Mouse (Mus musculus) heart, adult 2 months (tissue): ENCODE data around the gene Fam189a1.

Source experiments
- CTCF ChIP-seq: fragments of 200-600 bp; IDR thresholded peaks from 2 replicates; pipeline ENCODE4 v1.8.1; 2022; ENCODE audit warnings: antibody characterized with exemption, mild to moderate bottlenecking, moderate library complexity
- EP300 ChIP-seq: fragments of 200-500 bp; IDR thresholded peaks from 2 replicates; pipeline ENCODE4 v1.6.1; 2011; ENCODE audit warnings: low read depth, low read length, control low read depth; ENCODE audit not compliant: insufficient read depth
- POLR2A ChIP-seq: fragments of 200-500 bp; IDR thresholded peaks from 2 replicates; pipeline ENCODE4 v1.6.1; 2011; ENCODE audit warnings: mild to moderate bottlenecking, low read depth, low read length, control low read depth; ENCODE audit not compliant: insufficient read depth

DNA sequence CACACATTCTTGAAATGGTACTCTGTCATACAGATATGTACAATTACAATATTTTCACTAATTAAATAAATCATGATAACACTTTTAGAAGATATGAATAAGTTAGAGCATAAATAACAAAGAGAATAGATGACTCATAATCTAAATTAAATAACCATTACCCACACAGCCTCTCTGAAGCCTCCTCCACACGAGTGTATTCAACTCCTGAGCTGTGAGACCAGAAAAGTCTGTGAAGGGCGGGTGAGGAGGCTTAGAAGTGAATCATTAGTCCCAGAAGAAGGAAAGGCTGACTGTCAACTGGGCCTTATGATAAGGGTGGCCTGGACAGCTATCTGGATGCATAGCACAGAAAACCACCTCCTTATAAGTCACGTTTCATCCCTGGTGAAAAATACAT is 222.3 kb downstream of the Fam189a1 start:
- no peak for TF ChIP-seq POLR2A
- TF ChIP-seq CTCF = no peak
- no peak for TF ChIP-seq EP300
